Mouse (Mus musculus): ENCODE results near the gene Sult6b1. TPM values are rescaled to one million over a fixed set of nuclear protein-coding genes. Genes with fewer than 3 reads are reported as not detected.

Sult6b1 gene
- polyA plus RNA-seq, 1 experiment from 2014 or later: 0.15 TPM

GRCm38 (mm10) chr17:78873886-78874285, 32.9 kb downstream of the Sult6b1 start:
- no peaks in the 10 kb centered on the region for H3K27me3 ChIP-seq (ENCODE audit: control insufficient read depth, insufficient read depth, low read length)
- DNase-seq (ENCODE audit: low spot score) (no peak), ATAC-seq (ENCODE audit: low FRiP score) (no peak)
- H3K27ac ChIP-seq (ENCODE audit: low read depth, low read length): no peak overlapping the region
- 91% methylated on average over 6 of the region's 6 CpGs for WGBS
- H3K9ac ChIP-seq (ENCODE audit: low read depth, low read length): no peak overlapping the region
- H3K4me2 ChIP-seq (replicated peaks; ENCODE audit: low read depth, low read length): no peak overlapping the region
- H3K9me3 ChIP-seq (ENCODE audit: control insufficient read depth, low read length): no peaks in the 10 kb centered on the region
- H3K4me3 ChIP-seq (ENCODE audit: low read depth, low read length): no peak overlapping the region
- H3K36me3 ChIP-seq (ENCODE audit: control insufficient read depth, insufficient read depth, low read length): no peaks in the 10 kb centered on the region
- H3K4me1 ChIP-seq (replicated peaks; ENCODE audit: control insufficient read depth, insufficient read depth, low read length): no peaks in the 10 kb centered on the region

GRCm38 (mm10) chr17:78856243-78856642, 50.5 kb downstream of the Sult6b1 start:
- ATAC-seq (ENCODE audit: low FRiP score): no peak
- H3K4me2 ChIP-seq (replicated peaks; ENCODE audit: low read depth, low read length): no peak overlapping the region
- no peak overlapping the region for H3K4me3 ChIP-seq (ENCODE audit: low read depth, low read length)
- 90% methylated on average over 10 of the region's 10 CpGs for WGBS
- H3K4me1 ChIP-seq (replicated peaks; ENCODE audit: control insufficient read depth, insufficient read depth, low read length): no peaks in the 10 kb centered on the region
- no peak overlapping the region for H3K9ac ChIP-seq (ENCODE audit: low read depth, low read length)
- H3K27me3 ChIP-seq (ENCODE audit: control insufficient read depth, insufficient read depth, low read length): no peaks in the 10 kb centered on the region
- DNase-seq (ENCODE audit: low spot score): no peak
- H3K36me3 ChIP-seq (ENCODE audit: control insufficient read depth, insufficient read depth, low read length): no peaks in the 10 kb centered on the region
- H3K27ac ChIP-seq (ENCODE audit: low read depth, low read length): no peak overlapping the region
- H3K9me3 ChIP-seq (ENCODE audit: control insufficient read depth, low read length): no peaks in the 10 kb centered on the region

DNA sequence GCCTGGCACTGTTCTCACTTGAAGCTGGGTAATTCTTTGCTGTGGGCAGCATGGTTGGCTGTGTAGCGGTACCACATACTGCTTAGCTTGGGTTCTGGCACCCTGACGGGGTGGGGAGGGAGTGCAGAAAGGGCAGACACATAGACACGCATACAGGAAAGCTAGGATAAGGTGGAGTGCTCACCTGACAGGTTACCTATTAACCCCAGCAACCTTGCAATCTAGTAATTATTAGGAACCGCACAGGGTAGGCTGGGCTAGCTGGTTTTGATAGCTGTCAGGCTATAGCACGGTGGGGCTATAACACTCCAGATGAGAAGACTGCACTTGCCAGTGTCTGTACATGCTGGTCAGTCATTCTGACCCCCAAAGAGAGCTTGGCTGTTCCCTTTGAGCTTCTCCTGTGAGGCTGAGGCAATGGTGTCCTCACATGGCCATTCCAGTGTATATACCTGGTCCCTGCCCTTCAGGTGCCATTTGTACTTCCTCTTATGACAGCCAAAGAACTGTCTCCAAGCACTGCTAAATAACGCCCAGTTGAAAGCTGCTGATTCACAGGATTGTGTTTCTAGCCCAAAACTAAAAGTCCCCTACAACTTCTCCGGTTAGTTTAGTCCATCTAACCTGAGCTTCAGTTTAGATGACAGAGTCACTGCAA, 64.4 kb downstream of the Sult6b1 start:
- no peak overlapping the region for H3K27ac ChIP-seq (ENCODE audit: low read depth, low read length)
- H3K27me3 ChIP-seq (ENCODE audit: control insufficient read depth, insufficient read depth, low read length): no peaks in the 10 kb centered on the region
- H3K9me3 ChIP-seq (ENCODE audit: control insufficient read depth, low read length): no peaks in the 10 kb centered on the region
- ATAC-seq (ENCODE audit: low FRiP score) (no peak), DNase-seq (ENCODE audit: low spot score) (no peak)
- H3K9ac ChIP-seq (ENCODE audit: low read depth, low read length): no peak overlapping the region
- no peak overlapping the region for H3K4me3 ChIP-seq (ENCODE audit: low read depth, low read length)
- H3K36me3 ChIP-seq (ENCODE audit: control insufficient read depth, insufficient read depth, low read length): peaks cover 5% of the 10 kb centered on the region; the same call in 1 of the 2 replicates
- 91% methylated on average over 7 of the region's 7 CpGs for WGBS
- H3K4me2 ChIP-seq (replicated peaks; ENCODE audit: low read depth, low read length): no peak overlapping the region
- H3K4me1 ChIP-seq (replicated peaks; ENCODE audit: control insufficient read depth, insufficient read depth, low read length): no peaks in the 10 kb centered on the region

GRCm38 (mm10) chr17:78836056-78836455, 70.7 kb downstream of the Sult6b1 start:
- H3K27ac ChIP-seq (ENCODE audit: low read depth, low read length): 0 out of 2 replicates have a peak overlapping the region, but pooled peaks have one; percentile 74
- no peaks in the 10 kb centered on the region for H3K36me3 ChIP-seq (ENCODE audit: control insufficient read depth, insufficient read depth, low read length)
- DNase-seq (ENCODE audit: low spot score) (no peak), ATAC-seq (ENCODE audit: low FRiP score) (no peak)
- H3K4me3 ChIP-seq (ENCODE audit: low read depth, low read length): peak overlapping the region; percentile 84
- peak overlapping the region; percentile 62 for H3K9ac ChIP-seq (ENCODE audit: low read depth, low read length)
- H3K4me2 ChIP-seq (replicated peaks; ENCODE audit: low read depth, low read length): peak overlapping the region; percentile 73
- H3K27me3 ChIP-seq (ENCODE audit: control insufficient read depth, insufficient read depth, low read length): no peaks in the 10 kb centered on the region
- H3K4me1 ChIP-seq (replicated peaks; ENCODE audit: control insufficient read depth, insufficient read depth, low read length): no peaks in the 10 kb centered on the region
- H3K9me3 ChIP-seq (ENCODE audit: control insufficient read depth, low read length): no peaks in the 10 kb centered on the region
- WGBS: 43% methylated on average over 2 of the region's 2 CpGs

- Histone ChIP-seq H3K4me2 (replicated peaks; ENCODE audit: low read depth, low read length) (peak within 1 kb of the TSS; percentile 76), H3K4me1 (replicated peaks; ENCODE audit: control insufficient read depth, insufficient read depth, low read length) (no peaks in the 10 kb centered on the region), H3K4me3 (ENCODE audit: low read depth, low read length) (peak within 1 kb of the TSS; percentile 84), H3K9ac (ENCODE audit: low read depth, low read length) (peak within 1 kb of the TSS; percentile 86), H3K9me3 (ENCODE audit: control insufficient read depth, low read length) (no peaks in the 10 kb centered on the region), H3K27ac (ENCODE audit: low read depth, low read length) (peak within 1 kb of the TSS; percentile 74), H3K27me3 (ENCODE audit: control insufficient read depth, insufficient read depth, low read length) (no peaks in the 10 kb centered on the region), H3K36me3 (ENCODE audit: control insufficient read depth, insufficient read depth, low read length) (no peaks in the 10 kb centered on the region)
- under 1% methylated on average over 81 of the region's 81 CpGs for WGBS
- ATAC-seq (ENCODE audit: low FRiP score) (peak; percentile 99), DNase-seq (ENCODE audit: low spot score) (peak; percentile 100)
These were observed 71.6 kb downstream of the Sult6b1 start, which contains the start of the genes Heatr5b and Gpatch11 for GRCm38 (mm10) chr17:78834856-78835835. Gene Heatr5b, minus strand, starts transcription at chr17:78835364. Gene Gpatch11, plus strand, starts transcription at chr17:78835567.

Other genes starting within 250 kb of the Sult6b1 start
- 7.4 and 7.9 TPM in 2 replicates for gene Strn, start 169.8 kb downstream of the Sult6b1 start, polyA plus RNA-seq (2014; fragmentation: Nextera tagmentation; extraction: Ambion mirVana)
- gene Heatr5b, start 71.6 kb downstream of the Sult6b1 start, polyA plus RNA-seq (2014; fragmentation: Nextera tagmentation; extraction: Ambion mirVana): 12.3 and 15.5 TPM in 2 replicates
- 41.2 and 43.5 TPM in 2 replicates for gene Gpatch11, start 71.4 kb downstream of the Sult6b1 start, polyA plus RNA-seq (2014; fragmentation: Nextera tagmentation; extraction: Ambion mirVana)
- 5.5 and 7.4 TPM in 2 replicates for gene Eif2ak2, start 24.4 kb downstream of the Sult6b1 start, polyA plus RNA-seq (2014; fragmentation: Nextera tagmentation; extraction: Ambion mirVana)
- gene Cebpzos, start 9.5 kb upstream of the Sult6b1 start, polyA plus RNA-seq (2014; fragmentation: Nextera tagmentation; extraction: Ambion mirVana): 110 and 118 TPM in 2 replicates
- gene Cebpz, start 30.1 kb upstream of the Sult6b1 start, polyA plus RNA-seq (2014; fragmentation: Nextera tagmentation; extraction: Ambion mirVana): 55.6 and 61.5 TPM in 2 replicates
- 52.7 and 54.3 TPM in 2 replicates for gene Ndufaf7, start 30.1 kb upstream of the Sult6b1 start, polyA plus RNA-seq (2014; fragmentation: Nextera tagmentation; extraction: Ambion mirVana)
- gene Prkd3, start 113.8 kb upstream of the Sult6b1 start, polyA plus RNA-seq (2014; fragmentation: Nextera tagmentation; extraction: Ambion mirVana): 40.9 and 44.0 TPM in 2 replicates
- gene Qpct, start 144.9 kb upstream of the Sult6b1 start, polyA plus RNA-seq (2014; fragmentation: Nextera tagmentation; extraction: Ambion mirVana): 8.2 and 10.6 TPM in 2 replicates